Mouse (Mus musculus): ENCODE data around the gene Osm. TPM values are rescaled to one million over a fixed set of nuclear protein-coding genes. Genes with fewer than 3 reads are reported as not detected.

Osm gene
- polyA plus RNA-seq, 1 experiment: 0.18 TPM

DNA sequence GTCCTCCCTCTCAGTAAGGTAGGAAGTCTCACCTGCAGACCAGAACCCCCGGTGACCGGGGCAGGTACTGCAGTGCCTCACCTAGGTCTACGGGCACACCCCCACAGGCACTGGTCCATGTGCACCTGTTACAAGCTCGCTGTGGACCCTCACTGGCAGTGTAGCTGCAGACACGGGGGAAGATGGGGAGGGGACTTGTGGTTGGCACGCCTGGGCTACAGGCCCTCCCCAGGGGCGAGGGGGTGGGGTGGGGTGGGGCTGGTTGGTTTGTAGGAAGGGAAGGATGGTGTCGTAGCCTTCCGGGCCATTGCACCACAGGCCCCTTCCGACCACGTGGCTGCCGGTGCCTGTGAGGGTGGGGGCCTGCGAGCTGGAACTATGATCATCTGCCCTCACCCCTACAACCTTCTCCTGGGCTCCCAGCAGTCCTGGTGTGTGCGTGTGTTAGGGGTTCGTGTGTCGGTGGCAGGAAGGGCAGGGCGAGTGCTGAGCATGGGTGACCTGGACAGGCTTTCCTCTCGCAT is 1.2 kb downstream of the Osm start:
- no peak for DNase-seq (ENCODE audit: extremely low spot score in 1 of 2, low spot score in 1 of 2)

GRCm38 (mm10) chr11:4238167-4238566 is 1.9 kb downstream of the Osm start:
- DNase-seq (ENCODE audit: extremely low spot score in 1 of 2, low spot score in 1 of 2): no peak

- no peak for DNase-seq (ENCODE audit: extremely low spot score in 1 of 2, low spot score in 1 of 2)
Observed at GRCm38 (mm10) chr11:4239691-4240090, 3.5 kb downstream of the Osm start.

- no peak for DNase-seq (ENCODE audit: extremely low spot score in 1 of 2, low spot score in 1 of 2)
Observed at GRCm38 (mm10) chr11:4240151-4240550, 3.9 kb downstream of the Osm start.

GRCm38 (mm10) chr11:4241180-4241579 is 5.0 kb downstream of the Osm start:
- DNase-seq (ENCODE audit: extremely low spot score in 1 of 2, low spot score in 1 of 2): no peak

- DNase-seq (ENCODE audit: extremely low spot score in 1 of 2, low spot score in 1 of 2): no peak
Observed at GRCm38 (mm10) chr11:4246126-4246525, 9.9 kb downstream of the Osm start.

DNA sequence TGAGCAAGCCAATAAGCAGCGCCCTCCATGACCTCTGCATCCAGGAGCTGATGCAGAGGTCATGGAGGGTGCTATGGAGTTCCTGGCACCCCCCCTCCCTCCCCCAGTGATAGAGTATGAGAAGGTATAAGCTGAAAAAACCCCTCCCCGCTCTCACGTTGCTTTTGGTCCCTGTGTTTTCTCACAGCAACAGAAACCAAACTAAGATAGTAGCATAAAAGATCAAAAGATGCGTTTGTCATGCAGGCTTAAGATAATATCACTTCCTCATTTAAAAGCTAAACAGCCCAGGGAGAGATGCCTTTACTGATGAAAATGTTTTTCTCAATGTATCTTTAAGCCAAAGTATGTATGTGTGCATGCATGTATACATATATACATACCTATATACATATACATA is 10.4 kb downstream of the Osm start:
- DNase-seq (ENCODE audit: extremely low spot score in 1 of 2, low spot score in 1 of 2): no peak

DNA sequence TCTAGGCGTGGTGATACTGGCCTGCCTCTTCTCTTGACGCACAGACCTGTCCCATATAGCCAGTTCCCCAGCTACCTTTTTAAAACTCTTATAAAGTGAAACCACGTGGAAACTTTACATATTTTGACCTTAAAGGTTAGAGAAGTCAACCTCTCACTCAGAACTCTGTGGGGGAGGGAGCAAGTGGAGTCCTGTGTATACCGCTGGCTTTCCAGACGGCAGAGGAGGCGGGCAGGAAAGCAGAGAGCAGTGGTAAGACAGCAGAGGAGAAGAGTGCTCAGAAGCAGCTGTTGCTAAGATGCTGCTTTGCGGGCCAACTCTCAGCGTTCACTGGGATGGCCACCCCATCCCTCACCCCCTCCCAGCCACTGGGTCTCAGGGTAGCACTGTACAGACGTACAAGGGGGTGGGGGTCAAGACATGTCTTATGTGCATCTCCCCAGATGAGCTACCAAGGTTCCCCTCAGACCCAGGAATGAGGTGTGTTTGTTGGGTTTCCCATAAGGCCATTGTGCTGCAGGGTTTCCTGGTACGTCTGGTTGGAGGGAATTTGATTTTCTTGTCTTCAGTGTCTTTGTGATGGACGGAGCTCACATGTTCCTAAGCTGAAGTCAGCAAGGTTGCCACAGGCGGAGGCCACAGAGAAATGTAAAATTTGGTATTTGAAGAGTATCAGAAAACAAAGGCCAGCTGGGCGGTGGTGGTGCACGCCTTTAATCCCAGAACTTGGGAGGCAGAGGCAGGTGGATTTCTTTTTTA is 11.2 kb downstream of the Osm start:
- no peak for DNase-seq (ENCODE audit: extremely low spot score in 1 of 2, low spot score in 1 of 2)

- no peak for DNase-seq (ENCODE audit: extremely low spot score in 1 of 2, low spot score in 1 of 2)
Observed at GRCm38 (mm10) chr11:4249151-4249550, 12.9 kb downstream of the Osm start.

GRCm38 (mm10) chr11:4250290-4250689 is 14.1 kb downstream of the Osm start:
- DNase-seq (ENCODE audit: extremely low spot score in 1 of 2, low spot score in 1 of 2): no peak

- no peak for DNase-seq (ENCODE audit: extremely low spot score in 1 of 2, low spot score in 1 of 2)
Observed at GRCm38 (mm10) chr11:4251376-4251775, 15.2 kb downstream of the Osm start.

- no peak for DNase-seq (ENCODE audit: extremely low spot score in 1 of 2, low spot score in 1 of 2)
Observed at GRCm38 (mm10) chr11:4252886-4253285, 16.7 kb downstream of the Osm start.

GRCm38 (mm10) chr11:4256846-4257607 is 20.8 kb downstream of the Osm start, which contains the start of gene Lif:
Lif (plus strand) TSS chr11:4257557.
- DNase-seq (ENCODE audit: extremely low spot score in 1 of 2, low spot score in 1 of 2): no peak

DNA sequence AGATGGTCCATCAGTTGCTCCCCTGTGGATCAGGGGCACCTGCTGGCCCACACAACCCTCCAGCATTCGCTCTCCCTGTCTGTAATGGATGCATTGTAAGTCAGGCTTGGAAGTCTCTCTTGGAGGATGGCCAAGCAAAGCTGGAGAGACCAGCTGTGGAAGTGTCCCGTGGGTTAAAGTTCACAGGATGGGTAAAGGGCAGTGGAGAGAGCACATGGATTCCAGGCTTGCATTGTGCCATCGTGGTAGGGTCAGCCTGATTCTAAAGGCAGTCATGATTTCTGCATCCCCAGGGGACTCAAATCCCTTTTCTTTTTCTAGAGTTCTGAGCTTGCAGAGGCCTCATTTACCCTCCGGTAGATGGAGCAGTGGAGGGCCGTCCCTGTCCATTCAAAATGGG is 21.5 kb downstream of the Osm start:
- no peak for DNase-seq (ENCODE audit: extremely low spot score in 1 of 2, low spot score in 1 of 2)

- peak; percentile 26 to 87 for DNase-seq (ENCODE audit: extremely low spot score in 1 of 2, low spot score in 1 of 2)
Observed at GRCm38 (mm10) chr11:4258657-4259082, 22.4 kb downstream of the Osm start.

DNA sequence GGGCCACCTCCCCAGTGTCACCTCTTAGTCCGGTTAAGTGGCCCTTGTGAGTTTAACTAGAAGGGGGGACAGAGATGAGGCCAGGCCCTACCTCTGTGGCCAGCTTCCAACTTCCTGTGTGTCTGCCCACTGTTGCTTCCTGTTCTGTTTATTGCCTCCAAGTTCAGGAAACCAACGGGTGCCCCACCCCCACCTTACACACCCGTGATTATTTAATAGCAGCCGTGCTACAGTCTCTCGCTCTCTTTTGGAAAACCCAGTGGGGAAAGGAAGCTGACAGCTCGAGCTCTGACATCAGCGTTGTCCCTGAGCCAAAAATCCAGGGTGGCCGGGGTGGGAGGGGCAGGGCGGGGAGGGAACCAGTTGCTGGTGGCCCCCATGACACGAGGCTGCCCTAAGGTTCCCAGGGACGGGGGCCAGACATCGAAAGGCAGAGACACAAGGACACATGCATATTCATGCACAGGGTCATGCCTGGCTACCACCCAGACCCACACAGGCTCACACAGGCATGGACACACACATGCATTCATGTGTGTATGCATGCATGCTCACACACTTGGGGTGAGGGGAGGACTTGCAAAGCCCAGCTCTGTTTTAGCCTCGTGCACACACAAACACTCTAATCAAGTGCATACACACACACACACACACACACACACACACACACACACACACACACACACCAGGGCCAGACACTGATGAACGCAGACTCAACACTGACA is 24.4 kb downstream of the Osm start:
- DNase-seq (ENCODE audit: extremely low spot score in 1 of 2, low spot score in 1 of 2): no peak

- peak in 1 of 2 experiments; percentile 42 for DNase-seq (ENCODE audit: extremely low spot score in 1 of 2, low spot score in 1 of 2)
Observed at GRCm38 (mm10) chr11:4261188-4261494, 24.9 kb downstream of the Osm start.

GRCm38 (mm10) chr11:4261969-4262368 is 25.7 kb downstream of the Osm start:
- DNase-seq (ENCODE audit: extremely low spot score in 1 of 2, low spot score in 1 of 2): no peak

DNA sequence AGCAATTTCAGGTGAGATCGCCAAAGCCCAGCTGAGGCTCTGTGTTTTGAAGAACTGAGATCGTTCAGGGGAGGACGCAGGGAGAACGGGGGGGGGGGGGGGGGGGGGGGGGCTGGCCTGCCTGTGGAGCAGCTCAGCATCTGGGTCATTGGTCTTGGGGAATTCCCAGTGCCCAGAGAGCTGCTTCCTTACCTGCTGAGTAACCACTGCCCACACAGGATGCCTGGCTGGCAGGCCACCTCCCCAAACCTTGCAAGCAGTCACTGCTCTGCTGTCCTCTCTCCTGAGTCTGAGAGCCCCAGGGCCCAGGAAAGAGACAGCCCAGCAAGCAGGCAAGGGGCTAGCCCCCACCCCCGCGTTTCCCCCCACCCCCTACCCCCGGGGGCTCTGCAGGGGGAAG is 26.6 kb downstream of the Osm start:
- no peak for DNase-seq (ENCODE audit: extremely low spot score in 1 of 2, low spot score in 1 of 2)

DNA sequence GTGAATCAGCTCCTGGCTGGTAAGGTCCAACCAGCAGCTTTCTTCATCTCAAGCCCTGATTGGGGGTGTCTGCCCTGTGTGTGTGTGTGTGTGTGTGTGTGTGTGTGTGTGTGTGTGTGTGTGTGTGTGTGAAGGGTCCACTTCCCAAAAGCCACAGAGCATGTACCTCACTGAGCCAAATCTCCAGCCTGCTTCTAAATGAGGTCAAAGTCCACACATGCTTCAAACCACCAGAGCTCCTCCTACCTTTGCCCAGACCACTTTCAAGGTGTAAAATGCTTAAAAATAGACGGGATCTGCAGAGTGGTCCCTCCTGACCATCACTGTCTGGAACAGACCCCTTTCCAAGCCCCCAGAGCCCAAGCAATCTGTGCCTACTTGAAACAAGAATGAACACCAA is 27.1 kb downstream of the Osm start:
- DNase-seq (ENCODE audit: extremely low spot score in 1 of 2, low spot score in 1 of 2): no peak

DNA sequence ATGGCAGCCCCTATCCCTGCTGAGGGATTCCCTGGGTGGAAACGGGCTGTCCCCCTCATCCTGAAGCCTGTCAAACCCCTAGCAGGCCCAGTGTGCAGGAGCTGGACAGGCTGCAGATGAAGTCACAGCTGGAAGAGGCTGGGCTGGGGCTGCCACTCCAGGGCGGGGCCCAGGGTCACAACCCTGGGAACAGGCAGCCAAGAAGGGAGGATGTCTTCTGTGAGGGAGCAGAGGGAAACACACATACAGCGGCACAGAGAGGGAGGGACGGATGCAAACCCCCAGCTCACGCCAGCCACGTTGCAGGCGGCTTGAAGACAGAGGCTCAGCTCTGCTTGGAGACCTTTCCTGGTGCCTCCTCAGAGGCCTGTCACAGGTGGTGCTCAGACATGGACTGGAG is 27.8 kb downstream of the Osm start:
- DNase-seq (ENCODE audit: extremely low spot score in 1 of 2, low spot score in 1 of 2): no peak

Data from frontal cortex, adult 2 months (tissue).